Mouse (Mus musculus): ENCODE measurements around the gene Gm45208.
"Not testable (repeated sequence)": the region's sequence is repeated elsewhere in the genome, so short reads cannot be mapped to it uniquely, and the experiment has no call there.

The Gm45208 gene

GRCm38 (mm10) chrX:7721514-7722281 is at the start of gene Gm45208:
Gene Gm45208 (plus strand): TSS chrX:7722245.
- DNase-seq (ENCODE audit: low read depth, low spot score) = peak; percentile 89

- no peak for DNase-seq (ENCODE audit: low read depth, low spot score)
These were observed 49.3 kb upstream of the Gm45208 start for GRCm38 (mm10) chrX:7672739-7673138.

GRCm38 (mm10) chrX:7673578-7674281 is 48.3 kb upstream of the Gm45208 start:
- DNase-seq (ENCODE audit: low read depth, low spot score) = peak; percentile 61

- DNase-seq (ENCODE audit: low read depth, low spot score) = no peak
These were observed 47.6 kb upstream of the Gm45208 start for GRCm38 (mm10) chrX:7674284-7675000.

GRCm38 (mm10) chrX:7675001-7675380 is 47.1 kb upstream of the Gm45208 start:
- no peak for DNase-seq (ENCODE audit: low read depth, low spot score)

- peak; percentile 61 for DNase-seq (ENCODE audit: low read depth, low spot score)
These were observed 43.1 kb upstream of the Gm45208 start for GRCm38 (mm10) chrX:7678986-7679385.

- DNase-seq (ENCODE audit: low read depth, low spot score) = peak; percentile 90
These were observed 42.5 kb upstream of the Gm45208 start for GRCm38 (mm10) chrX:7679405-7680056.

GRCm38 (mm10) chrX:7680057-7680412 is 42.0 kb upstream of the Gm45208 start:
- no peak for DNase-seq (ENCODE audit: low read depth, low spot score)

- DNase-seq (ENCODE audit: low read depth, low spot score) = no peak
These were observed 41.2 kb upstream of the Gm45208 start, which contains the start of gene Magix for GRCm38 (mm10) chrX:7680864-7681263. Gene Magix (minus strand): TSS chrX:7681251.

GRCm38 (mm10) chrX:7688321-7688720 is 33.7 kb upstream of the Gm45208 start:
- DNase-seq (ENCODE audit: low read depth, low spot score) = no peak

GRCm38 (mm10) chrX:7690486-7690885 is 31.6 kb upstream of the Gm45208 start:
- no peak for DNase-seq (ENCODE audit: low read depth, low spot score)

- peak; percentile 64 for DNase-seq (ENCODE audit: low read depth, low spot score)
These were observed 29.2 kb upstream of the Gm45208 start for GRCm38 (mm10) chrX:7692862-7693261.

- no peak for DNase-seq (ENCODE audit: low read depth, low spot score)
These were observed 25.5 kb upstream of the Gm45208 start for GRCm38 (mm10) chrX:7696520-7696919.

GRCm38 (mm10) chrX:7696954-7697381 is 25.1 kb upstream of the Gm45208 start, which contains the start of gene Gpkow:
Gene Gpkow (plus strand): TSS chrX:7697131.
- DNase-seq (ENCODE audit: low read depth, low spot score) = peak; percentile 95

GRCm38 (mm10) chrX:7713764-7714134 is 8.3 kb upstream of the Gm45208 start:
- not testable (repeated sequence) for DNase-seq (ENCODE audit: low read depth, low spot score)

GRCm38 (mm10) chrX:7714135-7714899 is 7.7 kb upstream of the Gm45208 start, which contains the start of gene Wdr45:
Gene Wdr45 (plus strand): TSS chrX:7714333.
- DNase-seq (ENCODE audit: low read depth, low spot score) = peak; percentile 98

GRCm38 (mm10) chrX:7716058-7716457 is 6.0 kb upstream of the Gm45208 start:
- DNase-seq (ENCODE audit: low read depth, low spot score) = peak; percentile 44

GRCm38 (mm10) chrX:7722282-7722611 is 202 bp downstream of the Gm45208 start:
- DNase-seq (ENCODE audit: low read depth, low spot score) = no peak

- DNase-seq (ENCODE audit: low read depth, low spot score) = peak; percentile 59
These were observed 646 bp downstream of the Gm45208 start for GRCm38 (mm10) chrX:7722691-7723090.

- DNase-seq (ENCODE audit: low read depth, low spot score) = no peak
These were observed 2.1 kb downstream of the Gm45208 start for GRCm38 (mm10) chrX:7724135-7724534.

- no peak for DNase-seq (ENCODE audit: low read depth, low spot score)
These were observed 3.8 kb downstream of the Gm45208 start for GRCm38 (mm10) chrX:7725841-7726240.
